Mouse (Mus musculus) MEL (cell line): ENCODE data around the gene Acss1. TPM values are rescaled to one million over a fixed set of nuclear protein-coding genes. Genes with fewer than 3 reads are reported as not detected.

Source experiments
- DNase-seq: peaks from one replicate; pipeline ENCODE4 v3.0.0; 2011; ENCODE audit warnings: low read depth, low spot score
- H3K27ac ChIP-seq: 2 replicates; pipeline ENCODE4 v1.5.1; 2012; ENCODE audit warnings: low read depth, mild to moderate bottlenecking, control low read depth, low read length, moderate library complexity; ENCODE audit not compliant: control insufficient read depth
- H3K27me3 ChIP-seq, 2 experiments: fragments of 150-350 bp in 1 of 2; sonication (generic) in 1 of 2; 2 replicates each; pipeline ENCODE4 v1.6.1; 2012; ENCODE audit warnings: low read length in 2 of 2, mild to moderate bottlenecking in 2 of 2, improper control_type of control experiment in 1 of 2, moderate library complexity in 1 of 2; ENCODE audit not compliant: insufficient read depth in 2 of 2, control insufficient read depth in 1 of 2
- H3K36me3 ChIP-seq, 2 experiments: 2 replicates each; pipeline ENCODE4 v1.6.1; 2012 to 2014; ENCODE audit warnings: low read length in 2 of 2, improper control_type of control experiment in 1 of 2, inconsistent platforms in 1 of 2, mild to moderate bottlenecking in 1 of 2; ENCODE audit not compliant: insufficient read depth in 2 of 2, control insufficient read depth in 1 of 2
- H3K4me1 ChIP-seq, 2 experiments: fragments of 150-350 bp in 1 of 2; sonication (generic) in 1 of 2; 2 replicates each; pipeline ENCODE4 v1.6.1; 2012; ENCODE audit warnings: low read length in 2 of 2, improper control_type of control experiment in 1 of 2, mild to moderate bottlenecking in 1 of 2; ENCODE audit not compliant: insufficient read depth in 2 of 2, control insufficient read depth in 1 of 2
- H3K4me3 ChIP-seq, 2 experiments: fragments of 150-350 bp in 1 of 2; sonication (generic) in 1 of 2; 2 replicates each; pipeline ENCODE4 v1.5.1; 2012; ENCODE audit warnings: low read depth in 2 of 2, low read length in 2 of 2, mild to moderate bottlenecking in 2 of 2, moderate library complexity in 2 of 2, control low read depth in 1 of 2, improper control_type of control experiment in 1 of 2; ENCODE audit not compliant: control insufficient read depth in 1 of 2, insufficient read depth in 1 of 2
- H3K79me2 ChIP-seq: 2 replicates; pipeline ENCODE4 v1.6.1; 2012; ENCODE audit warnings: mild to moderate bottlenecking, low read length, moderate library complexity; ENCODE audit not compliant: control insufficient read depth, poor library complexity, insufficient read depth
- H3K9ac ChIP-seq: 2 replicates; pipeline ENCODE4 v1.6.1; 2012; ENCODE audit warnings: low read depth, mild to moderate bottlenecking, control low read depth, low read length, moderate library complexity; ENCODE audit not compliant: control insufficient read depth, poor library complexity, severe bottlenecking
- H3K9me3 ChIP-seq: fragments of 150-350 bp; sonication (generic); replicated peaks from 2 replicates; pipeline ENCODE4 v1.6.1; 2012; ENCODE audit warnings: mild to moderate bottlenecking, low read length, improper control_type of control experiment, moderate library complexity; ENCODE audit not compliant: insufficient read depth
- CHD1 ChIP-seq: IDR thresholded peaks from 2 replicates; pipeline ENCODE4 v1.6.1; 2012; ENCODE audit warnings: low read depth, mild to moderate bottlenecking, inconsistent platforms, low read length, improper control_type of control experiment
- CHD2 ChIP-seq: IDR thresholded peaks from 2 replicates; pipeline ENCODE4 v1.6.1; 2011; ENCODE audit warnings: low read length, improper control_type of control experiment
- CTCF ChIP-seq, 3 experiments: IDR thresholded peaks in 2 of 3; conservative IDR thresholded peaks in 1 of 3; 2 replicates each; pipeline ENCODE4 v1.5.1; 2011 to 2012; ENCODE audit warnings: low read length in 3 of 3, low read depth in 2 of 3, mild to moderate bottlenecking in 2 of 3, improper control_type of control experiment in 1 of 3, inconsistent platforms in 1 of 3, mixed read lengths in 1 of 3, moderate library complexity in 1 of 3; ENCODE audit not compliant: control insufficient read depth in 1 of 3, insufficient read depth in 1 of 3, poor library complexity in 1 of 3, severe bottlenecking in 1 of 3
- E2F4 ChIP-seq: IDR thresholded peaks from 2 replicates; pipeline ENCODE4 v1.6.1; 2011; ENCODE audit warnings: low read depth, low read length, improper control_type of control experiment, borderline replicate concordance
- ELF1 ChIP-seq: IDR thresholded peaks from 2 replicates; pipeline ENCODE4 v1.6.1; 2014; ENCODE audit warnings: low read depth, mild to moderate bottlenecking, inconsistent platforms, low read length, improper control_type of control experiment, moderate library complexity
- EP300 ChIP-seq, 2 experiments: IDR thresholded peaks; 2 replicates each; pipeline ENCODE4 v1.6.1; 2011; ENCODE audit warnings: improper control_type of control experiment in 2 of 2, low read length in 2 of 2, low read depth in 1 of 2, mild to moderate bottlenecking in 1 of 2
- ETS1 ChIP-seq: IDR thresholded peaks from 2 replicates; pipeline ENCODE4 v1.6.1; 2012; ENCODE audit warnings: low read depth, mild to moderate bottlenecking, inconsistent platforms, low read length, improper control_type of control experiment, moderate library complexity
- GABPA ChIP-seq: IDR thresholded peaks from 2 replicates; pipeline ENCODE4 v1.6.1; 2012; ENCODE audit warnings: low read depth, mild to moderate bottlenecking, inconsistent platforms, low read length, improper control_type of control experiment, moderate library complexity
- GATA1 ChIP-seq: IDR thresholded peaks from 2 replicates; pipeline ENCODE4 v1.6.1; 2011; ENCODE audit warnings: low read depth, low read length, improper control_type of control experiment
- HCFC1 ChIP-seq: IDR thresholded peaks from 2 replicates; pipeline ENCODE4 v1.6.1; 2012; ENCODE audit warnings: low read depth, mild to moderate bottlenecking, inconsistent platforms, low read length, improper control_type of control experiment, moderate library complexity
- JUND ChIP-seq: IDR thresholded peaks from 2 replicates; pipeline ENCODE4 v1.6.1; 2011; ENCODE audit warnings: low read depth, mild to moderate bottlenecking, improper control_type of control experiment, low read length
- MAFK ChIP-seq: IDR thresholded peaks from 2 replicates; pipeline ENCODE4 v1.6.1; 2011; ENCODE audit warnings: low read depth, mild to moderate bottlenecking, low read length, improper control_type of control experiment, borderline replicate concordance
- MEF2A ChIP-seq: IDR thresholded peaks from 2 replicates; pipeline ENCODE4 v1.6.1; 2014; ENCODE audit warnings: low read depth, mild to moderate bottlenecking, inconsistent platforms, low read length, improper control_type of control experiment; ENCODE audit not compliant: poor library complexity, insufficient replicate concordance, severe bottlenecking; ENCODE audit errors: extremely low read depth
- MXI1 ChIP-seq: IDR thresholded peaks from 2 replicates; pipeline ENCODE4 v1.6.1; 2011; ENCODE audit warnings: mild to moderate bottlenecking, low read depth, low read length, improper control_type of control experiment
- MYB ChIP-seq: IDR thresholded peaks from 2 replicates; pipeline ENCODE4 v1.6.1; 2011; ENCODE audit warnings: mild to moderate bottlenecking, low read depth, low read length, improper control_type of control experiment
- MYC ChIP-seq: IDR thresholded peaks from 2 replicates; pipeline ENCODE4 v1.6.1; 2011; ENCODE audit warnings: low read depth, mild to moderate bottlenecking, low read length, improper control_type of control experiment, moderate library complexity
- POLR2A ChIP-seq, 2 experiments: IDR thresholded peaks; 2 replicates each; pipeline ENCODE4 v1.6.1; 2011 to 2012; ENCODE audit warnings: low read length in 2 of 2, mild to moderate bottlenecking in 2 of 2, control low read depth in 1 of 2, improper control_type of control experiment in 1 of 2, low read depth in 1 of 2, moderate library complexity in 1 of 2; ENCODE audit not compliant: control insufficient read depth in 1 of 2, insufficient read depth in 1 of 2, poor library complexity in 1 of 2
- POLR2AphosphoS2 ChIP-seq: IDR thresholded peaks from 2 replicates; pipeline ENCODE4 v1.6.1; 2011; ENCODE audit warnings: low read length, improper control_type of control experiment
- POLR2AphosphoS5 ChIP-seq: IDR thresholded peaks from 2 replicates; pipeline ENCODE4 v1.6.1; 2012; ENCODE audit warnings: low read depth, borderline replicate concordance, mild to moderate bottlenecking, inconsistent platforms, low read length, moderate library complexity, mixed read lengths
- RCOR1 ChIP-seq: IDR thresholded peaks from 2 replicates; pipeline ENCODE4 v1.6.1; 2012; ENCODE audit warnings: low read depth, mild to moderate bottlenecking, inconsistent platforms, low read length, improper control_type of control experiment
- SMC3 ChIP-seq: IDR thresholded peaks from 2 replicates; pipeline ENCODE4 v1.6.1; 2011; ENCODE audit warnings: low read depth, low read length, improper control_type of control experiment
- TBP ChIP-seq: IDR thresholded peaks from 2 replicates; pipeline ENCODE4 v1.8.0; 2011; ENCODE audit warnings: low read depth, low read length, improper control_type of control experiment
- TCF12 ChIP-seq: IDR thresholded peaks from 2 replicates; pipeline ENCODE4 v1.6.1; 2014; ENCODE audit warnings: low read depth, mild to moderate bottlenecking, inconsistent platforms, low read length, improper control_type of control experiment, moderate library complexity
- UBTF ChIP-seq: IDR thresholded peaks from 2 replicates; pipeline ENCODE4 v1.6.1; 2012; ENCODE audit warnings: low read depth, mild to moderate bottlenecking, inconsistent platforms, low read length, improper control_type of control experiment, moderate library complexity, borderline replicate concordance; ENCODE audit not compliant: insufficient read depth
- USF1 ChIP-seq: IDR thresholded peaks from 2 replicates; pipeline ENCODE4 v1.6.1; 2014; ENCODE audit warnings: low read depth, mild to moderate bottlenecking, inconsistent platforms, low read length, improper control_type of control experiment, moderate library complexity
- ZKSCAN1 ChIP-seq: IDR thresholded peaks from 2 replicates; pipeline ENCODE4 v1.6.1; 2012; ENCODE audit warnings: low read depth, mild to moderate bottlenecking, inconsistent platforms, low read length, improper control_type of control experiment, moderate library complexity
- ZNF384 ChIP-seq: IDR thresholded peaks from 2 replicates; pipeline ENCODE4 v1.6.1; 2012; ENCODE audit warnings: low read depth, mild to moderate bottlenecking, inconsistent platforms, low read length, improper control_type of control experiment
- polyA plus RNA-seq, 2 experiments: library from polyadenylated mRNA; stranded (reverse) in 1 of 2; unstranded in 1 of 2; fragments of >175 nt in 1 of 2; fragments of >200 nt in 1 of 2; gene quantifications; 2 replicates each; pipeline versions ENCODE4 v1.2.1 to v1.2.4; 2012; ENCODE audit warnings: low replicate concordance in 2 of 2, low read depth in 1 of 2; ENCODE audit not compliant: insufficient read length in 2 of 2, insufficient read depth in 1 of 2, missing spikeins in 1 of 2
- total RNA-seq: library from RNA; depleted of rRNA; stranded (reverse); fragments of 300-350 nt; gene quantifications from 2 replicates; pipeline ENCODE4 v1.2.3, GENCODE M21; 2012

Acss1 gene
- total and polyA plus RNA-seq, 3 experiments = 10.2 to 22.6 TPM; not detected in 1

DNA sequence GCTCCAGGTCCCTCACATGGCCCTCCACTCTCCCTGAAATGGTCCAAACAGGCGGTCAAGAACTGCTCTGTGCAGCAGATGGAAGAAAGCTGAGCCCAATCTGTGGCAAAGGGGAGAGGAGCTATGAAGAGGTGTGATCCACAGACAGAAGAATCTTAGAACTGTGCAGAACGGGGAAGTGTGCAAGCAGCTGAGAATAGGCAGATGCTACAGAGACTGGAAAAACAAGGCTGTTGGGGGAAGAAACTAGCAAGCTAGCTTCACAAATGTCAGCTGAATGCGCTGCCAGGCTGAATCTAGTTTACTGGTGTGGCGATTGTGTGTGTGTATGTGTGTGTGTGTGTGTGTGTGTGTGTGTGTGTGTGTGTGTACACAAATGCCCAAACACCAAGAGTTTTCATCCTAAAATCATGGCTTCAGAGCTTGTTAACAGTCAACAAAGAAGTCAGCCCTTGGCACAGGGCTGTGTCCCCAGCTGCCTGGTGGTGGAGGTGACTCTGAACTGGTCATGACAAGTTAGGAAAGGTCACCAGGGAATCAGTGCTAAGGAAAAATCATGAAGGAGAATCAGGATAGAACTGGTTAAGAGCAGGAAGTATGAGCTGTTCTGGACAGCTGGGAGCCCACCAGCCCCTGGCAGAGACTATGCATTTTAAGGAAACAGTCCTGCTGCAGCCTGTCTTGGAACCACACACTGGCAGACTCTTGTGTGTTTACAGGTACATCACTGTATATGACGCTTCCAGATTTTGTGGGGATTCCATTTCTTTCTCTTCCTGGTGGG is 7.4 kb downstream of the Acss1 start:
- TF ChIP-seq E2F4 (no peak), GATA1 (no peak), MYB (no peak), USF1 (no peak), GABPA (no peak), HCFC1 (no peak), SMC3 (no peak), CHD1 (no peak), ELF1 (no peak), JUND (no peak), MEF2A (no peak), EP300 (IDR thresholded peaks at IDR 0.05; ENCODE audit: low read depth in 1 of 2, low read length in 2 of 2) (no peak), TBP (no peak), MXI1 (no peak), MYC (no peak), ZKSCAN1 (no peak), CHD2 (no peak)
- H3K4me3 ChIP-seq = no peak overlapping the region
- H3K9me3 ChIP-seq = no peaks in the 10 kb centered on the region
- no peak overlapping the region for H3K9ac ChIP-seq
- DNase-seq = no peak
- H3K36me3 ChIP-seq = peaks cover 0 to 19% of the 10 kb centered on the region in 2 experiments; a peak in 2 of 4 replicates
- H3K4me1 ChIP-seq = peaks cover 10 to 20% of the 10 kb centered on the region in 2 experiments
- H3K79me2 ChIP-seq = no peaks in the 10 kb centered on the region
- H3K27me3 ChIP-seq = no peaks in the 10 kb centered on the region
- no peak overlapping the region for H3K27ac ChIP-seq

DNA sequence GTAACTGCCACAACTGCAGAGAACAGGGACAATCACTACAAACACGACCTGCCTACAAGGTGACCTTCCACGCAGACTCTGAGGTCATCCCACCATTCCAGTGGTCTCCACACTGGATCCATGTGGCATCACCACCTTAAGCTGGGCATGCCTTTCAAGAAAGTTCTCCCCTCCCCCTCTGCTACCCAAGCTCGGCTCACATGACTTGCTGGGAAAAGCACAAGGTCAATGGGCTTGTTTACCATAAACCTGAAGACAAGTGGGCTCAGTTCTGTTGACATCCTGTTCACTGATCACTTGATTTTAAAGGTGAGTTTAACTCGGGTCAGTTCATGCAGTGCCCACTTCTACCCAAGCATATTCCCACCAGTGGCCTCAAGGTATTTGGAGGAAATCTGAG is 8.3 kb downstream of the Acss1 start:
- Histone ChIP-seq H3K79me2 (no peaks in the 10 kb centered on the region), H3K9ac (no peak overlapping the region), H3K27ac (no peak overlapping the region), H3K4me1 (peaks cover 7 to 12% of the 10 kb centered on the region in 2 experiments), H3K36me3 (peaks cover 0 to 13% of the 10 kb centered on the region in 2 experiments; a peak in 2 of 4 replicates), H3K4me3 (no peak overlapping the region), H3K9me3 (no peaks in the 10 kb centered on the region), H3K27me3 (no peaks in the 10 kb centered on the region)
- no peak for DNase-seq
- no peak for TF ChIP-seq HCFC1
- no peak for TF ChIP-seq ETS1
- TF ChIP-seq TCF12 = no peak
- TF ChIP-seq POLR2A (IDR thresholded peaks at IDR 0.05; ENCODE audit: control insufficient read depth in 1 of 2, insufficient read depth in 1 of 2, low read depth in 1 of 2, low read length in 2 of 2, poor library complexity in 1 of 2) = no peak
- no peak for TF ChIP-seq GATA1
- TF ChIP-seq UBTF = no peak
- TF ChIP-seq POLR2AphosphoS2 = no peak
- no peak for TF ChIP-seq MAFK
- TF ChIP-seq TBP = no peak
- no peak for TF ChIP-seq RCOR1
- TF ChIP-seq POLR2AphosphoS5 = no peak
- TF ChIP-seq MXI1 = no peak
- TF ChIP-seq MYB = no peak
- TF ChIP-seq CTCF (IDR thresholded peaks at IDR 0.05 in 2 of 3, conservative IDR thresholded peaks at IDR 0.05 in 1 of 3; ENCODE audit: control insufficient read depth in 1 of 3, insufficient read depth in 1 of 3, low read depth in 2 of 3, low read length in 3 of 3, poor library complexity in 1 of 3, severe bottlenecking in 1 of 3) = no peak
- no peak for TF ChIP-seq ZNF384
- TF ChIP-seq CHD2 = no peak
